Mouse (Mus musculus) thymus, postnatal 36 days (tissue): Measurements from ENCODE around the gene Sf3b3.
A peak's percentile ranks its signal among the peaks of the same experiment; 100 is the strongest.

Experiments
- DNase-seq, 2 experiments: peaks; one replicate each; pipeline ENCODE4 v3.0.0; 2022; ENCODE audit warnings: mixed read lengths in 2 of 2

Gene Sf3b3

DNA sequence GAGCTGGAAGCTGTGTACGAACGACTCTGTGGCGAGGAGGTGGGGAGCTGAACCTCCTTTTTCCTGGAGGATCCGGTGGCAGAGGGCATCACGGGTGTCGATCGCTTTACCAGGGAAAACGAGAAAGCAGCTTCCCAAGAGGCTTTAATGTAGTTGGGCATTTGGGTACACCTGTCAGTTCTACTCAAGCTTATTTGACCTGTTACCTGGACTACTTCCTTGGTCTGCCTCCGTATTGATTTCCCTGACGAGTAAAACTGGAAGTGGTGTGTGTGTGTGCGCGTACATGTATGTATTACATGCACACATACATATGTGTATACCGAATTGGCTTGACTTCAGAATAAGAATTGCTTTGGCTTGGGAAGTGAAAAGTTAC is 573 bp upstream of the Sf3b3 start:
- DNase-seq: no peak

DNA sequence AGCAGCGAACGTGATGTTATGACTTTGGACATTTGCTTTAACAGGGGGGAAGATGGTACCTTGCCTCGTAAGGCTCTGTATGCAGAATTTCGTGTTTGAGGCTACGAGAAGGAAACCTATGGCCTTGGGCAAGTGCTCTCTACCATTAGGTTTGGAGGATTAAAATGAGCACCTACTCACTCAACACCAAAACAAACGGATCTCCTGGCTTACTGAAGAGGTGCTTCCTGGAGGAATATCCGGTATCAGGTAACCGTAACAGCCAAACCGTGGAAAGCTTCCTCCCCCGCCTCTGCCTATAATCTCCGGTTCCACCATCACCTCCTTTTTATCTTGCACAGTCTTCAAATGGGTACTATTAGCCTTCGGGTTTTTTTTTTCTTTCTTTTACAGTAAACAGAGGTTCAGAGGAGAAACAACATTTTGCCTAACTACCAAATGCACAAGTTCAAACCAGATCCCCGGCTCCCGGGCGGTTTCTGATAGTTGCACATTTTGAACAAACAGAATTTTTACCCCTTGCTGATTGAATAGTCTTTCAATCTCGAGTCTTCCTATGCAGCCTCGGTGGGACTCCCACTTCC is 674 bp downstream of the Sf3b3 start:
- peak; percentile 11 to 19 for DNase-seq

DNA sequence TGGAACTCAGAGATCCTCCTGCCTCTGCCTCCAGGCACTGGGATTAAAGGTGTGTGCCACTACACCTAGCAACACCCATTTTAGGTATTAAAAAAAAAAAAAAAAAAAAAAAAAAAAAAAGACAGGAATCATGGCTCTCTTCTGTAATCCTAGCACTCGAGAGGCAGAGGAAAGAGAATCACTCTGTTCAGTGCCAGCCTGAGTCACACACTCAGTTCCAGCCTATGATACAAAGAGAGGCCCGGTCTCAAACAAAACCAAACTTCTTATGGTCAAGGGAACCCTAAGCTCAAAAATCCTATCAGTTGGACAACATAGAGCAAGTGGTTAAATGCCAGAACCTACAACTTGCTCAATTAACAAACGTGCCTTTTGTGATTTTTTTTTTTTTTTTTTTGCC is 1.6 kb downstream of the Sf3b3 start:
- no peak for DNase-seq

DNA sequence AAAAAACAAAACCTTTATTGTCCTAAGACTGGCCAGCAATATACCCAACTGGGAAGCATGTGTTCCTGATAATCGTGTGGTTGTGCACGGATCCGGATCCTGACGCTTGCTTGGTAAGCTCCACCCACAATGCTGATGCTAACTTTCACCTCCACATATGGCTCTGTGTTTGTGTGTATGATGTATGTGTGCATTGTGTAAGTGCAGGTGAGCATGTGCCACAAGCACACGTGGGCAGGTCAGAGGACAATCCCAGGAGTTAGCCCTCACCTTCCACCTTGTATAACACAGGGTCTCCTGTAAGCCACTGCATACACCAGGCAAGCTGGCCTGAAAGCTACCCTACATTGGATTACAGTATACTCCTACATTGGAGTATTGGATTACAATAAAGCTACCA is 3.4 kb downstream of the Sf3b3 start:
- DNase-seq: no peak

DNA sequence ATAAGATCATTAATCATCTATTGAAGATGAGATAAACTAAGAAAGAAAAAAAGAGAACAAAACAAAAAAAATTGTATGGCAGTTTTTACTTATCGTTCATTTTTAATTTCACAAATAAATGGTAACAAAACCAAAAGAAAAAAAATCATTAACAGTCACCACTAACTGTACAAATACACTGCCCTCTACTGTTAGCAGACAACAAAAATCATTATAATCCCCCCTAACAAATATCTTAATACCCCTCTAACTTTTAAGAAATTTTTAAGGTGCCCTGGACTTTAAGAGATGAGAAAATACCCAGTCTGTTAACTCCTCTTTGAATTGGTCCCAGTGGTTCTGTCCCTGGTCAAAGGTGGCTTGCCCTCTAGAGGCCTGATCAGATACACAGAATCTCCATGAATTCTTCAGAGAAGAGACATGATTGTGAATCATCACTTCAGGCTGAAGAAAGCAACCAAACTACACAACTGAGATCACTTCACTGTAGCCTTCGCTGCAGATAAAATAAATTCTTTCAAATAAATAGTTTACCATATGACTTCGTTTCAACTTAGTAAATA is 4.5 kb downstream of the Sf3b3 start:
- no peak for DNase-seq

DNA sequence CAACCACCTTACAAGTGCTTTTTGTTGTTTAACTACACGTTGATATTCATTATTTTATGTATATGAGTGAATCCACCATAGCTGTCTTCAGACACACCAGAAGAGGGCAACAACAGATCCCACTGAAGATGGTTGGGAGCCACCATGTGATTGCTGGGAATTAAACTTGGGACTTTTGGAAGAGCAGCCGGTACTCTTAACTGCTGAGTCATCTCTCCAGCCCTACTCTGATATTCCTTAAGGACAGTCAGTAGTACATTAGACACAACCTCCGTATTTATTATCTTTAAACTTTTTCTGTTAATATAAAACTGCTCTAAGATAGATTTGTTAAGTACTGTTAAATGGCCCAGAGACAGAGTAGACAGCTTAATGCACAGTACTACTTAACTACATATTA is 14.6 kb downstream of the Sf3b3 start:
- DNase-seq: no peak

DNA sequence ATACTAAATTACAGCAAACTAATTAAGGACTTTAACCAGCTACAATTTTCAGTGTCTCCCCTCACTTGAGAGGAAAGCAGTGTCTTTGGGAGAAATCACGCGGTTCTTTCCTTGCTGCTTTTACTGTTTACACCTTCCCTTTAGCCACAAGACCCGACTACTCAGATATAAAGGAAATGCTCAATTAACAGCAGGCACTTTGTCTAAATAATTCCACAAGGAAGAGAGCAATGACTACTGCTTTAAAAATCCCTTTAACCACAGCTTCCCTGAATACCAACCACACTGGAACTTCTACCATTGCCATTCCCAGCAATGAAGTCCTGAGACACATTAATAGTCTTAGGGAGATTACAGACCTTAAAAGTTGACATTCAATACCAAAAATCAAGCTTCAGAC is 18.1 kb downstream of the Sf3b3 start:
- no peak for DNase-seq

DNA sequence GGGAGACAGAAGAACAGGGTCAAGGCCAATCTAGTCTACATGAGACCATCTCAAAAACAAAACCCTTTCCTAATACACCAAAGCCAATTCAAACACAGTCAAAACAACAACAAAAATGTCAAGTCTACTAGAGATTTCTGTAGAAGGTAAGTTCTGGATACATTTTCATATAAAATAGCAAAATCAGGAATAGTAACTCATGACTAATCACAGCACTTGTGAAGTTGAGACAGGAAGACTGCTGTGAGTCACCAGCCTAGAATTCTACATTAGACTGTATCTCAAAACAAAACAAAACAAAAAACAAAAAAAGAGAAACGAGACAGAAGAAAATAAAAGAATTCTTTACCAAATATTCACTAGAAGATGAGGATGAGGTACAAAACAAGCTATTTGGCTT is 21.7 kb downstream of the Sf3b3 start:
- no peak for DNase-seq

DNA sequence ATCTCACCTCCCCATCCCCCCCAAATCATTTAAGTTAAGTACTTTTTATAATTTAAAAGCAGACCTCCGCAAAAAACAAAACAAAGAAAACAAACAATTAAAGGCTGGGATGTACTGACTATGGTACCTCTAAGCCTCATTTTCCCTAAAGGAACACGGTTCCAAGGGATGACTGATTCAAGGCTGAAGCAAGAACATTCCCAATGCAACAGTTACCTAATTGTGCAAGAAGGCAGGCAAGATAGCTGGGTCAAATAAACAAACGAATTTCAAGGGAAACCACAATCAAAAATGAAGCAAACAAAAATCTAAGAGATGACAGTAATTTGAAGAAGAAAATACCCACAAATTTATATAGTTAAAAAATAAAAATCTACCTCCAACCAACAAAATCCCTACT is 24.6 kb downstream of the Sf3b3 start:
- DNase-seq: no peak

DNA sequence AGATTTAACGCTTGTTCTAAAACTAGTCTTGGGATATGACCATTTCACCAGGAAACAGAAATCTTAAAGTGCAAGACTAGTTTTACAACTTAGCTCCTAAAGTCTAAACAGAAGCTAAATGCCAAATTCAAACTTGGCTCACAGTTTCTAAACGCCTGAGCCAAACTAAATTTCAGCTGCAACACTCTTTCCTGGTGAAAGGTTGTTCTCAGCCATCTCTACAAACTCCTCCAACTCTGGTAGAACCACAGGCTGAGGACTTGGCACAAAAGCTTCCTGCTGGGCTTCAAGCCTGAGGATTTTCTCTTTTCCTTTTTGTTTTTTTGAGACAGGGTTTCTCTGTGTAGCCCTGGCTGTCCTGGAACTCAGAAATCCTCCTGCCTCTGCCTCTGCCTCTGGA is 26.3 kb downstream of the Sf3b3 start:
- no peak for DNase-seq

DNA sequence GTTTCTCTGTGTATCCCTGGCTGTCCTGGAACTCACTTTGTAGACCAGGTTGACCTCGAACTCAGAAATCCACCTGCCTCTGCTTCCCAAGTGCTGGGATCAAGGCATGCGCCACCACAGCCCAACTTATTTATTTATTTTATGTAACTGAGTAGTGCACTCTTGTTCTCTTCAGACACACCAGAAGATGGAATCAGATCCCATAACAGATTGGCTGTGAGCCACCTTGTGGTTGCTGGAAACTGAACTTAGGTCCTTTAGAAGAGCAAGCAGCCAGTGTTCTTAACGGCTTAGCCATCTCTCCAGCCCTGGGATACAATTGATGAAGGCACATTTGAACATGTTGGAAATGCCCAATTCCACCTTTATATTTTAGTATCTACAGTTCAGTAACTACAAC is 28.0 kb downstream of the Sf3b3 start:
- DNase-seq: no peak

DNA sequence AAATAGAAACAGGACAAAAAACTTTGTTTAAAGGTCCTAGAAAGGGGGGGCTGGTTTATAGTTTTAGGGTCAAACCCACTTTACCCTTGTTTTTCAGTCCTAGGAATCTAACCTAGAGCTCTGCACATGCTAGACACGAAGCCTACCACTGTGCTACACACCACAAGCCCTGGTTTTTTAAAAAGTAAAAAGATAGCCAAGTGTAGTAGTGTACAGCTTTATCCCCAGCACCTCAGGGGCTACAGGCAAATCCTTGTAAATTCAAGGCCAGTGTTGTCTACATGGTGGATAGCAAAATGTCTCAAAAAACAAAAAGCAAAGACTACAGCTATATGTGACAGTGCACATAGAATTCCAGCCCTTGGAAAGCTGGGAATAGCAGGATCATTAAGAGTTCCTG is 29.6 kb downstream of the Sf3b3 start:
- no peak for DNase-seq

DNA sequence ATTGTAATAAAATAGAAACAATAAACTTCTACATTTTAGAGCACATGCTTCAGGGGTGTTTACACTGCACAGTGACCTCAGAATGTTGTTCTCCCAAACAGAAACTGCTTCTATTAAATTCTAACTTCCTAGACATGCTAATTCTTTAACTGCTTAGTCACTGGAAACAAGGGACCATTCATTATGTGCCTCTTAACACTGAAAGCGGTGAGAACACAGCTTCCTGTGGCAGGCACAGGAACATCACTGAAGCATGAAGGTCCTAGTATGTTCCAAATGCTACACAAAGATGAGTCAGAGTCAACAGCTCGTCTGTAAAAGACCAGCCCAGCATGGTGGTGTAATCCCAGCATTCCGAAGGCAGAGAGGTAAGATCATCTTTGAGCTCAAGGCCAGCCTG is 31.3 kb downstream of the Sf3b3 start:
- no peak for DNase-seq

DNA sequence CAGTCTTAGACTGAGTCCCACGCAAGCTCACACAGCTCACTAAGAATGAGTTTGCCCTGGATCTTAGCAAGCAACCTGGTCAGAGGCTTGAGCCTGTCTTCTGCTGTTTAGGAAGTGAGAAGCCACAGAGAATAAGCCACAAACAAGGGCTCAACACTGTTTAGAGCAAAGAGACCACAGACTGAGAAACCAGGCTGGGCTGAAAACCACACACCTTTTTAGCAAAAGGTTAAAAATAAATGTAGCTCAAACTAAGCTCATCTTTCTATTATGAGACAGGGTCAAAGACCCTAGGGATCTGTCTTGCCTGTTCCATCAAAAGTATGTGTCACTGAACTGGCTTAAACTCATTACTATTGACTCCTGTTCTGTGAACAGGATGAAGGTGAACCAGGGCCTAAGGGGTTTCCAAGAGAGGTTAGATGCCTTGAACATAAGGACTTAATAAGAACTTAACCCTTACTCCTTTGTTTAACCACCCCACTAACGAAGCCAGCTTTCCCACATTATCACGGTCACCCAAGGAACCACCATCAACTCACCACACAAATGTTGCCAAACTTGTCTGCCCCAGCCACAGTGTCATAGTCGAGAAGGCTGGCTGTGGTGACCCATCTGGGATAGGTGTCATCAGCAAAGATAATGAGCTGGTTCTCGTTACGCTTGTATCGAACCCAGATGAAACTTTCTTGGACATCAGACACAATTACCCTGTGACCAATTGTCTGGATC is 33.3 kb downstream of the Sf3b3 start:
- no peak for DNase-seq

DNA sequence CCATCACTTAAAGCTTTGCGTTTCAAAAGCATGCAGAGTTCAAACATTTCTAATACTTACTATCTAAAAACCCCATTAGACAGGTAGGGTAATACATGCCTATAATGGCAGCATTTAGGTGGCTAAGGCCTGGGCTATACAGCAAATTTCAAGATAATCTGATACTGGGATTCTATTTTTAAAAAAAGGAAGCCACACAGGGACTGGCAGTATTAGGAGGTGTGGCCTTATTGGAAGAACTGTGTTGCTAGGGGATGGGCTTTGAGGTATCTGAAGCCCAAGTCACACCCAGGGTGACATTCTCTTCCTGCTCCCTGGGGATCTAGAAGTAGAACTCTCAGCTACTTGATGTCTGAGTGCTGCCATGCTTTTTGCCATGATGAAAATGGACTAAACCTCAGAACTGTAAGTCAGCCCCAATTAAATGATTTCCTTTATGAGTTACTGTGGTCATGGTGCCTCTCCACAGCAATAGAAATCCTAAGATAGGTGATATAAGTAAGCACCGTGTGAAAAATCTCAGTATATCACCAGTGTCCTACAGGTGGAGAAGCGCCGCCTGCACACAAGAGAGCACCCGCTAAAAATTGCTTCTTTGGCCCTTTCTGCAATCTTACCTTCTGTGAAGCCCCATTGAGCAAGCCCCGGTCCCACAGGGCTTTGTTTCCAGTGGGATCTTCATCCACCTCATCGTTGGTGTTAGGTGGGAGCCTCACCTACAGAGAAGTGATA is 34.1 kb downstream of the Sf3b3 start:
- no peak for DNase-seq

DNA sequence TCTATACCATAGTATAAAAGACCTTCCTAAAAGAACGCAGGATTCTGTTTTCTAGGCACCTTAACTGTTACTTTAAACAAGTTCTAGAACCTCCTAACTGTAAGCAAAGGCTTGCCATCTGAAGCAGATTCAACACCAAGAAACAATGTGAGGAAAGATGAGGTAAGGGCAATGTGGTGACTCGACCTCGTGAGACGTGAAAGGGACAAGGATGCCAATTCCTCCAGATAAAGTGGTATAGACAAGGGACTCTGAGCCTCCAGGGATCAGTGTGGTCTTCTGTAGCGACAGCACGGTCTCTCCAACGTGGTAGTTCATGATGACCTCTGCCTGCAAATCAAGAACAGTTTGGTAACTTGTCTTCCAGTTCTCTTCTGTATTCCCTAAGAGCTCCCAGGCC is 34.8 kb downstream of the Sf3b3 start:
- DNase-seq: no peak

DNA sequence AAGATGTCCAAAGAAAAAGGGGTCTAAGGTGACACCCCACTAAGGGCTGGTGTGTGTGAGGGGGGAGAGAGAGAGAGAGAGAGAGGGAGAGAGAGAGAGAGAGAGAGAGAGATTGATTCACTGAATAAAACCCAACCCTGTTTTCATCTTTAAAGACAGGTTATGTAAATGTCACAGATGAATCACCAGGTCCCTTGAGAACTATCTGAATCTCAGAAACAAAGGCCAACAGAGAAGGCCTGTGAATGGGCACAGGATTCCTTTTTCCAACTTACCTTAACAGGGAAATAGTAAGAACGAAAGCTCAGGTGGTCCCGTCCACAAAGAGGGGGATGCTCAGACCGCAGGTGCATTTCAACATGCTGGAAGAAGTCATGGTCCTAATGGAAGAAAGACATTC is 35.5 kb downstream of the Sf3b3 start:
- no peak for DNase-seq

DNA sequence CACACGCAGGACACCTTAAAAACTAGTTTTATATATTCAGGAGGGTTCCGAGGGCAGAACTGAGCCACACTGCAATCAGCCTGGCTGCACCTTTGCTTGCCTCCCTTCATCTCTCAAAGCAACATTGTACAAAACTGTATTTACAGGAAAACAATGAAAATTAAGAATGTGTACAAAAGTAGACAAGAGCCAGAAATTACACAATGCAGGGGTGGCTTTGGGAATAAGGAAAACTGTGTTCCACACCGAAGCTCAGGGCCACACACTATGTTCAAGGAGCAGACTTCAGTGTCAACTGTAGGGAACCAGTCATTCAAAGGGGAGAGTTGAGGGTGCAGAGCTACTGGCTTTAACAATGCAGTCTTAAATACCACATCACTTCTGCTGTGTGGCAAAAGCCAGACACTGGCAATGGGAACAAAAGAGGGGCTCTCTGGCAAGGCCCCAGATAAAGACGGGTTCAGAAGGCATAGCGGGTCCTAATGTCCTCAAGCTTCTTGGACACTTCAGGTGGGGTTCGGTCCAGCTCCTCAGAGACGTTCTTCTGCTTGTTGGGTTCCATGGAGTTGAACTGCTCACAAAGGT is 36.0 kb downstream of the Sf3b3 start:
- no peak for DNase-seq

DNA sequence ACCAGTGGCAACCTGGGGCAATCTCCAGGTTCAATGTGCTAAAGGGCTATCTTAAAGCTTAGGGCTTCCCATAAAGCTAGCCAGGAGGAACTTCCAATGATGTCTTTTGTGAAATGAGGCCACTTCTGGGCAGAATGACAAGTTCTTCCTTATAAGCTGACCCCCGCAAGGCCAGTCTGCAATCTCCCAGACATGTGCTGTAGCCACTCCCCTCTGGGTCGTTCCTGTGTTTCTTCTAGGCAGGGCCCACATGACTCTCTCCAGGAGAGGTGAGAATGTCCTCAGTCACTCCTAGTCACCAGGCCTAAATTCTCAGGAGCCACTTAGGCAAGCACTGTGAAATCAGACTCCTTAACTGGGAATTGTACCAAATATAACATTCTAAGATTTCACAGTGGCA is 36.8 kb downstream of the Sf3b3 start:
- DNase-seq: no peak

DNA sequence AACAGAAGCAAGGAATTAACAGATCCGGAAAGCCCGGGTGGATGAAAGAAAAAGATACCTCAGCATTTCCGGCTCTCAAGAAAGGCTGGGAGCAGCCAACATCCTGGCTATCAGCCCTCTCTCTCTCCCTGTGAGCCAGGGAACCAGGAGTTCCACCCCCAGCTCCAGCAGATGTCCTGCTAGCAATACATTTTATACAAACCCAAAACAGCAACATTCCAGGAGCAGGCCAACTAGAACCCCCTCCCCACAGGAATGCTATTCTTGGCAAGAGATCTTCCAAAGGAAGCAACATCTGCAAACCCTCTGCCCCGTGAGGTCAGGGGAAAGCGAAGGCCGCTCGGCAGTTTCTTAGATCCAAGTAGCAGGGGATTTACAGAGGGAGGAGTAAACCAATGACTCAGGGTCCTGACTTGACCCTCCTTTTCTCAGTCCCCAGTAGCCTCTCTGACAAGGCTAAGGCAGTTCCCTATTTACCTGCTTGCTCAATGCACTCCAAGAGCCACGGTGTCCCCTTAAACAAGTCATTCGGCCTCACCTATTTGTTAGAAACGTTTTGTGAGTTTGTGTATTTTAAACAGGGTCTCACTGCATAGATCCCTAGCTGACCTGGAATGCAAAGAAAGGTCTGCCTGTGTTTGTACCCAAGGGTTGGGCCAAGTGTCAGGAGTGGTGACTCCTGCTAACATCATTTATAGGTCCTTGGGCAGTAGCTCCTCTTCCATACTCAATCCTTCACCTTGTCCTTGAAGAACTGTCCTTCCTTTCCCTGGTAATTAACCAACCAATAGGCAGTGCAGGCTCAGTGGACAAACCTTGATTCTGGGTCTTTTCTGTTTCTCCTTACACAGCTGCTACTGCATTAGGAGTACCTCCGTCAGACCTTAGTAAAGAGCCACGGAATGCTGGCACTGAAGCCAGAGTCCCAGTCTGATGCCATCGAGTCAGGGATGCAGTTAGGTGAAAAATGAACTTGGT is 37.8 kb downstream of the Sf3b3 start:
- DNase-seq: no peak

DNA sequence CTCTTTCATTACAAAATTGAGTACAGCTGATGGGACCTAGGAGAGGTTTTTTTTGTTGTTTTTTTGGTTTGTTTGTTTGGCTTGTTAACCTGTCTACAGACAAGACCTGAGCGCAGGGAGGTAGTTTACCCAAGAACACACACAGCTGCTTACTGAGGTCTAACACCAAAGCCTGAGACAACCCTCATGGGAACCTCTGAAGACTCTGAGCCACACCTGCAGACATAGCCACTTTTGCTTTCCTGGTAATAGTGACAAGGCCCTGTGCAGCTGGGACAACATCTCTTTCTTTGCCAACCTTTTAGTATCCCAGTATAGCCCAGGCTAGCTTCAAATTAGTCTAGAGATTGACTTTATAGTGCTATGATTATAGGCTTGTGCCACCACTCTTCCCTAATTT is 40.4 kb downstream of the Sf3b3 start:
- peak; percentile 13 to 41 for DNase-seq

DNA sequence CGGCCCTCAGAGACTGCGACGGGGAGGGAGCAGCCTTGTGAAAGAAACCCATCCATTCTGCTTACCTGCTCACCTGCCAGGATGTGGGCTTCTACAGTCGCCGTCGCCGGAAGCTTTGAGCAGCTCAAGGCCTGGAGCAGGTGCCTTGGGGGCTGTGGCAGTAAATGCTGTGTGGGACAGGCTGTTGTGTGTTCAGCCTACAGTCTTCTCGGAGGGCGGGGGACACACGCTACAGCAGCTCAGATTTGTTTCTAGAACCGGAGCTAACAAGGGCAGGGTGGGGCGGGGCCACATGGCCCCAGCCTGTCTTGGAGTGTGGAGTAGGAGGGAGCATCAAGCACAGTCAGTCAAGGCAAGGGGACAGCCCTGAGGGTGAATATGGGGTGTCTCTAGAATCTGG is 40.9 kb downstream of the Sf3b3 start, which contains the start of gene Il34:
Gene Il34 (minus strand): TSS at position 256 of the 400 bp plus-strand sequence.
- DNase-seq: peak; percentile 72 to 87
